In genomic region chr5:106082891-106083290, GRCm38 (mm10) we compare ENCODE assay signal across 28 mouse cellular contexts.
"Had no signal": no experiment of that assay in that cellular context is flagged by ENCODE, and none has a peak within 500 bp of the region (broad histone marks: within the 10 kb centered on the region; RNA-seq: fewer than 3 reads in every experiment).

No protein-coding gene starts in this region.

- H3K9ac ChIP-seq: embryonic facial prominence, embryonic 12.5 days; embryonic facial prominence, embryonic 13.5 days; embryonic facial prominence, embryonic 15.5 days; forebrain, embryonic 12.5 days; forebrain, embryonic 13.5 days; forebrain, embryonic 15.5 days; forebrain, postnatal 0 days had no signal

- ATAC-seq: forebrain, embryonic 13.5 days; forebrain, embryonic 14.5 days; forebrain, embryonic 15.5 days; forebrain, embryonic 16.5 days; forebrain, postnatal 0 days had no signal

- H3K4me2 ChIP-seq: embryonic facial prominence, embryonic 12.5 days; embryonic facial prominence, embryonic 13.5 days; embryonic facial prominence, embryonic 15.5 days; forebrain, embryonic 12.5 days; forebrain, embryonic 13.5 days; forebrain, embryonic 15.5 days had no signal

- H3K36me3 ChIP-seq: embryonic facial prominence, embryonic 10.5 days; embryonic facial prominence, embryonic 12.5 days; embryonic facial prominence, embryonic 13.5 days; embryonic facial prominence, embryonic 15.5 days; forebrain, embryonic 10.5 days; forebrain, embryonic 12.5 days; forebrain, embryonic 15.5 days had no signal

- H3K4me1 ChIP-seq: embryonic facial prominence, embryonic 12.5 days; embryonic facial prominence, embryonic 13.5 days; embryonic facial prominence, embryonic 15.5 days; forebrain, embryonic 10.5 days; forebrain, embryonic 12.5 days; forebrain, embryonic 13.5 days had no signal

- H3K9me3 ChIP-seq: forebrain, embryonic 12.5 days; forebrain, embryonic 13.5 days; forebrain, embryonic 15.5 days had no signal

- H3K27me3 ChIP-seq: embryonic facial prominence, embryonic 12.5 days; embryonic facial prominence, embryonic 13.5 days; embryonic facial prominence, embryonic 15.5 days; forebrain, embryonic 12.5 days; forebrain, embryonic 13.5 days; forebrain, embryonic 15.5 days had no signal

- DNase-seq: cerebellum, adult 2 months; cerebellum, adult 8-10 months; cerebellum, adult 9-10 months; cerebellum, adult 9-11 months; cerebellum, postnatal 10 days; cerebellum, postnatal 14 days; cerebellum, postnatal 25 days; cerebellum, postnatal 36 days; embryo, embryonic 11 days; forebrain, postnatal 0 days; gastrocnemius, adult 2 months; gastrocnemius, postnatal 10 days; gastrocnemius, postnatal 14 days; gastrocnemius, postnatal 25 days; gastrocnemius, postnatal 36 days; heart, adult 18-20 months; heart, adult 2 months had no signal

- H3K27ac ChIP-seq: embryonic facial prominence, embryonic 10.5 days; embryonic facial prominence, embryonic 12.5 days; embryonic facial prominence, embryonic 13.5 days; embryonic facial prominence, embryonic 15.5 days; forebrain, embryonic 10.5 days; forebrain, embryonic 12.5 days; forebrain, embryonic 13.5 days; forebrain, embryonic 15.5 days; gastrocnemius, adult 2 months; heart, adult 2 months had no signal

- H3K4me3 ChIP-seq: embryonic facial prominence, embryonic 10.5 days; embryonic facial prominence, embryonic 12.5 days; embryonic facial prominence, embryonic 13.5 days; embryonic facial prominence, embryonic 15.5 days; erythroblast, embryonic 14.5 days; forebrain, embryonic 10.5 days; forebrain, embryonic 12.5 days; forebrain, embryonic 13.5 days; forebrain, embryonic 15.5 days; gastrocnemius, adult 2 months; heart, adult 2 months had no signal
